Mouse (Mus musculus): ENCODE data around the gene Sun2.
A peak's percentile ranks its signal among the peaks of the same experiment; 100 is the strongest.

DNA sequence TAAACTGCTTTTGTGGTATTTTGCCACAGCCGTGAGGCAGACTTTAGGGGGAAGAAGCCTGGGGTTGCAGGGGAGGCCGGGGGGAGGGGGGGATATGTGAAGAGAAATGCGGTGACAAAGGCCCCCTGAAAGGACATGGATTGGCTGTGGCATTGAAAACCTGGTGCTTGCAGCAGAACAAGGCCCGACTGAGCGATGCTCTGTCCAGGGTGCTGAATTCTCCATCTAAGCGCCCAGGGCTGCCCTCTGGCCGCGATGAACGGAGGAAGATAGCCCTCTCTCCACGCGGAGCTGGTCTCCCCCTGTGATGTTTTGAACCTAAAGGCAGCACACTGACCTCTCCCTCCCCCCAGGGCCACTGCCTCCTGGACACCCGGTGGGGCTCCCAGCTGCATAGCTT, 49.2 kb upstream of the Sun2 start:
- TF ChIP-seq EP300 (IDR thresholded peaks at IDR 0.05; ENCODE audit: low read depth) (no peak), CTCF (IDR thresholded peaks at IDR 0.05; ENCODE audit: low read depth) (peak; percentile 25)

Data from liver, postnatal 0 days (tissue).